Mouse (Mus musculus): ENCODE results near the gene Ms4a6d. TPM values are rescaled to one million over a fixed set of nuclear protein-coding genes. Genes with fewer than 3 reads are reported as not detected.

The Ms4a6d gene
- 19.1 and 24.5 TPM in 2 replicates for polyA plus RNA-seq (2015; fragmentation: Nextera tagmentation; extraction: Ambion mirVana)

GRCm38 (mm10) chr19:11604603-11605002 is at the start of gene Ms4a6d:
Gene Ms4a6d (minus strand): TSS chr19:11604849.

GRCm38 (mm10) chr19:11640732-11641131 is 36.1 kb upstream of the Ms4a6d start, which contains the start of gene Ms4a3:
Gene Ms4a3 (minus strand): TSS chr19:11640851.

GRCm38 (mm10) chr19:11623551-11623950 is 18.9 kb upstream of the Ms4a6d start, which contains the start of gene Ms4a2:
Gene Ms4a2 (minus strand): TSS chr19:11623719.

Other genes starting within 250 kb of the Ms4a6d start
- gene Ms4a4a, start 229.3 kb downstream of the Ms4a6d start, polyA plus RNA-seq (2015; fragmentation: Nextera tagmentation; extraction: Ambion mirVana): 13.8 and 15.1 TPM in 2 replicates
- gene Ms4a4c, start 200.1 kb downstream of the Ms4a6d start, polyA plus RNA-seq (2015; fragmentation: Nextera tagmentation; extraction: Ambion mirVana): 1.6 and 3.9 TPM in 2 replicates
- 1.4 and 1.5 TPM in 2 replicates for gene Ms4a4b, start 161.3 kb downstream of the Ms4a6d start, polyA plus RNA-seq (2015; fragmentation: Nextera tagmentation; extraction: Ambion mirVana)
- 17.0 and 27.1 TPM in 2 replicates for gene Ms4a6c, start 135.5 kb downstream of the Ms4a6d start, polyA plus RNA-seq (2015; fragmentation: Nextera tagmentation; extraction: Ambion mirVana)
- 0.41 TPM in 1 of 2 replicates, not detected in the other for gene Gm8369, start 118.9 kb downstream of the Ms4a6d start, polyA plus RNA-seq (2015; fragmentation: Nextera tagmentation; extraction: Ambion mirVana)
- gene Ms4a6b, start 88.3 kb downstream of the Ms4a6d start, polyA plus RNA-seq (2015; fragmentation: Nextera tagmentation; extraction: Ambion mirVana): 15.2 and 20.5 TPM in 2 replicates
- gene Ms4a4d, start 68.0 kb downstream of the Ms4a6d start, polyA plus RNA-seq (2015; fragmentation: Nextera tagmentation; extraction: Ambion mirVana): 11.0 and 21.6 TPM in 2 replicates
- gene Ms4a2, start 18.9 kb upstream of the Ms4a6d start, polyA plus RNA-seq (2015; fragmentation: Nextera tagmentation; extraction: Ambion mirVana): 0.54 and 0.59 TPM in 2 replicates
- gene Ms4a3, start 36.0 kb upstream of the Ms4a6d start, polyA plus RNA-seq (2015; fragmentation: Nextera tagmentation; extraction: Ambion mirVana): 0.69 and 2.6 TPM in 2 replicates
- gene Oosp2, start 55.7 kb upstream of the Ms4a6d start, polyA plus RNA-seq (2015; fragmentation: Nextera tagmentation; extraction: Ambion mirVana): 0.76 TPM in 1 of 2 replicates, not detected in the other
- gene Oosp1, start 86.3 kb upstream of the Ms4a6d start, polyA plus RNA-seq (2015; fragmentation: Nextera tagmentation; extraction: Ambion mirVana): 4.0 TPM in 2 replicates
- not detected in 2 replicates for gene Oosp3, start 92.2 kb upstream of the Ms4a6d start, polyA plus RNA-seq (2015; fragmentation: Nextera tagmentation; extraction: Ambion mirVana)
- 0.35 TPM in 1 of 2 replicates, not detected in the other for gene Gif, start 142.7 kb upstream of the Ms4a6d start, polyA plus RNA-seq (2015; fragmentation: Nextera tagmentation; extraction: Ambion mirVana)
- 52.6 and 60.2 TPM in 2 replicates for gene Mrpl16, start 165.5 kb upstream of the Ms4a6d start, polyA plus RNA-seq (2015; fragmentation: Nextera tagmentation; extraction: Ambion mirVana)
- 5.9 and 9.2 TPM in 2 replicates for gene Stx3, start 214.6 kb upstream of the Ms4a6d start, polyA plus RNA-seq (2015; fragmentation: Nextera tagmentation; extraction: Ambion mirVana)
- 0.14 TPM in 1 of 2 replicates, not detected in the other for gene Olfr1417, start 234.4 kb upstream of the Ms4a6d start, polyA plus RNA-seq (2015; fragmentation: Nextera tagmentation; extraction: Ambion mirVana)